Mouse (Mus musculus): ENCODE measurements around the gene Gsdma. TPM values are rescaled to one million over a fixed set of nuclear protein-coding genes. Genes with fewer than 3 reads are reported as not detected.
A peak's percentile ranks its signal among the peaks of the same experiment; 100 is the strongest.
"Not testable (repeated sequence)": the region's sequence is repeated elsewhere in the genome, so short reads cannot be mapped to it uniquely, and the experiment has no call there.

Gene Gsdma
- total and polyA plus RNA-seq, 2 experiments from 2014 or later: not detected

DNA sequence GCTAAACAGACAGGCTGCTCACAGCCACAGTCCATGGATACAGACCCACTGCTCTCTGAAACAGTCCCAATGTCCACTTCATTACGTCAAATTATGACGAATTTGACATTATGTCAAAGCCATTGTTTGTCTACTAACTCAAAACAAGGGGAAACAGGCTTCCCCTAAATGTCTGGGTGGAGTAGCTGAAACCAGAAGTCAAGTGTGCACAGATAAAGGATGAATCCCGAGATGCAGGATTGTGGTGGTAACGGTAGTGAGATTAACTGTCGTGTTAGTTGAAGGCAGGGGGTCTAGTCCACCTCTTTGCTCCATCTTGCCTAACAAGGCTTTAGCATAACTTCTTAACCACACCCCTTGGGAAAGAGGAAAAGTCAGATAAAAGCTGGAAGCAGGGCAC lies 8.3 kb downstream of the Gsdma start:
- H3K36me3 ChIP-seq (replicated peaks; ENCODE audit: control insufficient read depth, insufficient read depth, low read length): no peaks in the 10 kb centered on the region
- H3K9me3 ChIP-seq (replicated peaks; ENCODE audit: control insufficient read depth, low read length): no peaks in the 10 kb centered on the region
- no peak for DNase-seq (ENCODE audit: low spot score)
- H3K4me1 ChIP-seq (ENCODE audit: control insufficient read depth, insufficient read depth): no peaks in the 10 kb centered on the region
- H3K4me3 ChIP-seq (ENCODE audit: low read depth, low read length): no peak overlapping the region
- 76% methylated on average over 5 of the region's 5 CpGs for WGBS
- no peak overlapping the region for H3K27ac ChIP-seq (ENCODE audit: low read depth)
- TF ChIP-seq CTCF (IDR thresholded peaks at IDR 0.05; ENCODE audit: low read depth): no peak
- no peak for TF ChIP-seq EP300 (IDR thresholded peaks at IDR 0.05; ENCODE audit: low read depth)
- ATAC-seq (ENCODE audit: insufficient read depth, low read depth): no peak
- H3K4me2 ChIP-seq (ENCODE audit: low read depth, low read length): no peak overlapping the region
- H3K27me3 ChIP-seq (ENCODE audit: control insufficient read depth, insufficient read depth, low read length): peaks cover 7% of the 10 kb centered on the region; the same call in 1 of the 2 replicates
- H3K9ac ChIP-seq (replicated peaks; ENCODE audit: low read depth, low read length): no peak overlapping the region

- DNase-seq (ENCODE audit: low spot score): peak; percentile 52
- not testable (repeated sequence) for H3K9ac ChIP-seq (replicated peaks; ENCODE audit: low read depth, low read length); H3K36me3 ChIP-seq (replicated peaks; ENCODE audit: control insufficient read depth, insufficient read depth, low read length); H3K4me2 ChIP-seq (ENCODE audit: low read depth, low read length); H3K9me3 ChIP-seq (replicated peaks; ENCODE audit: control insufficient read depth, low read length); H3K27ac ChIP-seq (ENCODE audit: low read depth); H3K27me3 ChIP-seq (ENCODE audit: control insufficient read depth, insufficient read depth, low read length); H3K4me1 ChIP-seq (ENCODE audit: control insufficient read depth, insufficient read depth); H3K4me3 ChIP-seq (ENCODE audit: low read depth, low read length)
- ATAC-seq (ENCODE audit: insufficient read depth, low read depth): peak; percentile 76
- TF ChIP-seq CTCF (IDR thresholded peaks at IDR 0.05; ENCODE audit: low read depth): peak; percentile 63
- 4% methylated on average over 6 of the region's 7 CpGs for WGBS
Measured at GRCm38 (mm10) chr11:98673136-98673535, 9.0 kb downstream of the Gsdma start.

DNA sequence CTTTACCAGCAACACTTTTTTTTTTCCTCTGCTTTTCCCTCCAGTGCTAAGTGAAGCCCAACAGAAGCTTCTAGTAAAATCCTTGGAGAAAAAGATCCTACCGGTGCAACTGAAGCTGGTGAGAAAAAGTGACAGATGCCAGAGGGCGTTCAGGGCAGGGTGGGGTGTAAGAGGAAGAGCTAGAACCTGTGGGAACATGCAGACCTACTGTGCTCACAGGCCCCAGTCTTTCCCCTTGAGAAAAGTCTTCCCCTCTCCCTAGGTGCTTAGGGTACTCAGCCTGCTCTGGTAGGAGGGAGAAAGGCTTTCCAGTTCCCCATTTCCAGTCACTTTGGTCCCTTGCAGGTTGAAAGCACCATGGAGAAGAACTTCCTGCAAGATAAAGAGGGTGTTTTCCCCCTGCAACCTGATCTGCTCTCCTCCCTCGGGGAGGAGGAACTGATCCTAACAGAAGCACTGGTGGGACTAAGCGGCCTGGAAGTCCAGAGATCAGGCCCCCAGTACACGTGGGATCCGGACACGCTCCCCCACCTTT lies 11.7 kb downstream of the Gsdma start:
- WGBS: 25% methylated on average over 7 of the region's 7 CpGs
- Histone ChIP-seq H3K9me3 (replicated peaks; ENCODE audit: control insufficient read depth, low read length) (no peaks in the 10 kb centered on the region), H3K36me3 (replicated peaks; ENCODE audit: control insufficient read depth, insufficient read depth, low read length) (no peaks in the 10 kb centered on the region), H3K27ac (ENCODE audit: low read depth) (no peak overlapping the region), H3K4me2 (ENCODE audit: low read depth, low read length) (no peak overlapping the region), H3K27me3 (ENCODE audit: control insufficient read depth, insufficient read depth, low read length) (no peaks in the 10 kb centered on the region), H3K4me3 (ENCODE audit: low read depth, low read length) (no peak overlapping the region), H3K9ac (replicated peaks; ENCODE audit: low read depth, low read length) (no peak overlapping the region), H3K4me1 (ENCODE audit: control insufficient read depth, insufficient read depth) (no peaks in the 10 kb centered on the region)
- TF ChIP-seq CTCF (IDR thresholded peaks at IDR 0.05; ENCODE audit: low read depth): no peak
- no peak for TF ChIP-seq EP300 (IDR thresholded peaks at IDR 0.05; ENCODE audit: low read depth)
- DNase-seq (ENCODE audit: low spot score) (no peak), ATAC-seq (ENCODE audit: insufficient read depth, low read depth) (no peak)

GRCm38 (mm10) chr11:98680023-98680422 lies 15.9 kb downstream of the Gsdma start:
- ATAC-seq (ENCODE audit: insufficient read depth, low read depth) (no peak), DNase-seq (ENCODE audit: low spot score) (no peak)
- Histone ChIP-seq H3K27ac (ENCODE audit: low read depth) (no peak overlapping the region), H3K4me3 (ENCODE audit: low read depth, low read length) (no peak overlapping the region), H3K27me3 (ENCODE audit: control insufficient read depth, insufficient read depth, low read length) (no peaks in the 10 kb centered on the region), H3K4me1 (ENCODE audit: control insufficient read depth, insufficient read depth) (peaks cover 10% of the 10 kb centered on the region), H3K4me2 (ENCODE audit: low read depth, low read length) (no peak overlapping the region), H3K36me3 (replicated peaks; ENCODE audit: control insufficient read depth, insufficient read depth, low read length) (0 out of 2 replicates have a peak, but pooled peaks cover under 1% of the 10 kb centered on the region), H3K9ac (replicated peaks; ENCODE audit: low read depth, low read length) (no peak overlapping the region), H3K9me3 (replicated peaks; ENCODE audit: control insufficient read depth, low read length) (no peaks in the 10 kb centered on the region)
- 92% methylated on average over 1 of the region's 1 CpGs for WGBS
- TF ChIP-seq EP300 (IDR thresholded peaks at IDR 0.05; ENCODE audit: low read depth) (no peak), CTCF (IDR thresholded peaks at IDR 0.05; ENCODE audit: low read depth) (no peak)

- WGBS: 78% methylated on average over 4 of the region's 4 CpGs
Measured at GRCm38 (mm10) chr11:98680595-98680994, 16.4 kb downstream of the Gsdma start.

DNA sequence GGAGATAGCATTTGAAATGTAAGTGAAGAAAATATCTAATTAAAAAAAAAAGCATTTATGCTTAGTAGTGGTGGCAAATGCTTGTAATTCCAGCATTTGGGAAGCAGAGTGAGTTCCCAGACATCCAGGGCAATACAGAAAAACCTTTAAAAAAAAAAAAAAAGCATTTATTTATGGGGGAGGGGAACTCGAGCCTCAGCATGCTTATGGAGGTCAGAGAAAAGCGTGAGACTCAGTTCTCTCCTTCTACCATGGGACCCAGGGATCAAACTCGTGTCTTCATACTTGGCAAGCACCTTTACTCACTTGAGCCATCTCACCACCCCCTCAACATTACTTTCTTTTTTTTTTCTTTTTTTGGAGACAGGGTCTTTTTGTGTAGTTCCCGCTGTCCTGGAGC lies 17.0 kb downstream of the Gsdma start:
- no peak for TF ChIP-seq EP300 (IDR thresholded peaks at IDR 0.05; ENCODE audit: low read depth)
- no peak for TF ChIP-seq CTCF (IDR thresholded peaks at IDR 0.05; ENCODE audit: low read depth)
- no peak for ATAC-seq (ENCODE audit: insufficient read depth, low read depth)
- Histone ChIP-seq H3K9me3 (replicated peaks; ENCODE audit: control insufficient read depth, low read length) (no peaks in the 10 kb centered on the region), H3K27me3 (ENCODE audit: control insufficient read depth, insufficient read depth, low read length) (no peaks in the 10 kb centered on the region), H3K4me2 (ENCODE audit: low read depth, low read length) (no peak overlapping the region), H3K9ac (replicated peaks; ENCODE audit: low read depth, low read length) (no peak overlapping the region), H3K27ac (ENCODE audit: low read depth) (no peak overlapping the region), H3K4me3 (ENCODE audit: low read depth, low read length) (no peak overlapping the region), H3K36me3 (replicated peaks; ENCODE audit: control insufficient read depth, insufficient read depth, low read length) (peaks cover 12% of the 10 kb centered on the region), H3K4me1 (ENCODE audit: control insufficient read depth, insufficient read depth) (peaks cover 10% of the 10 kb centered on the region)
- no peak for DNase-seq (ENCODE audit: low spot score)
- WGBS: 72% methylated on average over 4 of the region's 4 CpGs

More at GRCm38 (mm10) chr11:98680595-98680994, 16.4 kb downstream of the Gsdma start:
- not testable (repeated sequence) for ATAC-seq (ENCODE audit: insufficient read depth, low read depth); H3K9me3 ChIP-seq (replicated peaks; ENCODE audit: control insufficient read depth, low read length); H3K27ac ChIP-seq (ENCODE audit: low read depth); H3K27me3 ChIP-seq (ENCODE audit: control insufficient read depth, insufficient read depth, low read length); H3K4me1 ChIP-seq (ENCODE audit: control insufficient read depth, insufficient read depth); H3K9ac ChIP-seq (replicated peaks; ENCODE audit: low read depth, low read length); H3K4me3 ChIP-seq (ENCODE audit: low read depth, low read length); H3K36me3 ChIP-seq (replicated peaks; ENCODE audit: control insufficient read depth, insufficient read depth, low read length); DNase-seq (ENCODE audit: low spot score); H3K4me2 ChIP-seq (ENCODE audit: low read depth, low read length)

All from heart, postnatal 0 days (tissue).